Mouse (Mus musculus): Measurements from ENCODE around the gene Atp6v1e2. TPM values are rescaled to one million over a fixed set of nuclear protein-coding genes. Genes with fewer than 3 reads are reported as not detected.
A peak's percentile ranks its signal among the peaks of the same experiment; 100 is the strongest.

Gene Atp6v1e2
- polyA plus RNA-seq, 1 experiment: 0.48 TPM

GRCm38 (mm10) chr17:86919729-86920128 is 28.0 kb downstream of the Atp6v1e2 start:
- H3K27me3 ChIP-seq (ENCODE audit: control insufficient read depth, insufficient read depth, low read length, poor library complexity, severe bottlenecking): no peaks in the 10 kb centered on the region
- no peaks in the 10 kb centered on the region for H3K9me3 ChIP-seq (replicated peaks; ENCODE audit: control insufficient read depth, insufficient read depth, low read length, poor library complexity, severe bottlenecking)
- H3K9ac ChIP-seq (ENCODE audit: low read depth, poor library complexity, severe bottlenecking): no peak overlapping the region
- H3K36me3 ChIP-seq (ENCODE audit: control insufficient read depth, insufficient read depth, low read length, poor library complexity, severe bottlenecking): no peaks in the 10 kb centered on the region
- no peak overlapping the region for H3K27ac ChIP-seq (ENCODE audit: insufficient read depth, low read length)
- no peaks in the 10 kb centered on the region for H3K4me1 ChIP-seq (ENCODE audit: control insufficient read depth, insufficient read depth, low read length)
- no peak overlapping the region for H3K4me3 ChIP-seq (ENCODE audit: low read depth, low read length)
- TF ChIP-seq POLR2A (IDR thresholded peaks at IDR 0.05; ENCODE audit: insufficient read depth, low read length) (no peak), EP300 (IDR thresholded peaks at IDR 0.05; ENCODE audit: insufficient read depth, low read depth, low read length) (no peak), CTCF (IDR thresholded peaks at IDR 0.05; ENCODE audit: low read depth, low read length) (no peak)

- no peak overlapping the region for H3K27ac ChIP-seq (ENCODE audit: insufficient read depth, low read length)
- TF ChIP-seq POLR2A (IDR thresholded peaks at IDR 0.05; ENCODE audit: insufficient read depth, low read length) (no peak), CTCF (IDR thresholded peaks at IDR 0.05; ENCODE audit: low read depth, low read length) (peak; percentile 58)
- no peak overlapping the region for H3K4me3 ChIP-seq (ENCODE audit: low read depth, low read length)
- no peak overlapping the region for H3K9ac ChIP-seq (ENCODE audit: low read depth, poor library complexity, severe bottlenecking)
- H3K36me3 ChIP-seq (ENCODE audit: control insufficient read depth, insufficient read depth, low read length, poor library complexity, severe bottlenecking): no peaks in the 10 kb centered on the region
- H3K27me3 ChIP-seq (ENCODE audit: control insufficient read depth, insufficient read depth, low read length, poor library complexity, severe bottlenecking): no peaks in the 10 kb centered on the region
- no peaks in the 10 kb centered on the region for H3K9me3 ChIP-seq (replicated peaks; ENCODE audit: control insufficient read depth, insufficient read depth, low read length, poor library complexity, severe bottlenecking)
- H3K4me1 ChIP-seq (ENCODE audit: control insufficient read depth, insufficient read depth, low read length): no peaks in the 10 kb centered on the region
Measured at GRCm38 (mm10) chr17:86918786-86919185, 28.9 kb downstream of the Atp6v1e2 start.

GRCm38 (mm10) chr17:86917048-86917447 is 30.6 kb downstream of the Atp6v1e2 start, which contains the start of gene Tmem247:
TSS of gene Tmem247 (plus strand) at chr17:86917348.
- Histone ChIP-seq H3K4me1 (ENCODE audit: control insufficient read depth, insufficient read depth, low read length) (no peaks in the 10 kb centered on the region), H3K4me3 (ENCODE audit: low read depth, low read length) (no peak within 1 kb of the TSS), H3K27ac (ENCODE audit: insufficient read depth, low read length) (no peak within 1 kb of the TSS), H3K36me3 (ENCODE audit: control insufficient read depth, insufficient read depth, low read length, poor library complexity, severe bottlenecking) (no peaks in the 10 kb centered on the region), H3K9ac (ENCODE audit: low read depth, poor library complexity, severe bottlenecking) (no peak within 1 kb of the TSS), H3K9me3 (replicated peaks; ENCODE audit: control insufficient read depth, insufficient read depth, low read length, poor library complexity, severe bottlenecking) (no peaks in the 10 kb centered on the region), H3K27me3 (ENCODE audit: control insufficient read depth, insufficient read depth, low read length, poor library complexity, severe bottlenecking) (no peaks in the 10 kb centered on the region)
- TF ChIP-seq CTCF (IDR thresholded peaks at IDR 0.05; ENCODE audit: low read depth, low read length) (peak; percentile 22), POLR2A (IDR thresholded peaks at IDR 0.05; ENCODE audit: insufficient read depth, low read length) (no peak)

GRCm38 (mm10) chr17:86915540-86915939 is 32.2 kb downstream of the Atp6v1e2 start:
- Histone ChIP-seq H3K27me3 (ENCODE audit: control insufficient read depth, insufficient read depth, low read length, poor library complexity, severe bottlenecking) (no peaks in the 10 kb centered on the region), H3K9me3 (replicated peaks; ENCODE audit: control insufficient read depth, insufficient read depth, low read length, poor library complexity, severe bottlenecking) (no peaks in the 10 kb centered on the region), H3K36me3 (ENCODE audit: control insufficient read depth, insufficient read depth, low read length, poor library complexity, severe bottlenecking) (no peaks in the 10 kb centered on the region), H3K4me1 (ENCODE audit: control insufficient read depth, insufficient read depth, low read length) (no peaks in the 10 kb centered on the region), H3K9ac (ENCODE audit: low read depth, poor library complexity, severe bottlenecking) (no peak overlapping the region), H3K4me3 (ENCODE audit: low read depth, low read length) (no peak overlapping the region), H3K27ac (ENCODE audit: insufficient read depth, low read length) (no peak overlapping the region)
- TF ChIP-seq CTCF (IDR thresholded peaks at IDR 0.05; ENCODE audit: low read depth, low read length) (peak; percentile 78), EP300 (IDR thresholded peaks at IDR 0.05; ENCODE audit: insufficient read depth, low read depth, low read length) (no peak)

GRCm38 (mm10) chr17:86913003-86913607 is 34.6 kb downstream of the Atp6v1e2 start:
- no peak overlapping the region for H3K27ac ChIP-seq (ENCODE audit: insufficient read depth, low read length)
- H3K9me3 ChIP-seq (replicated peaks; ENCODE audit: control insufficient read depth, insufficient read depth, low read length, poor library complexity, severe bottlenecking): no peaks in the 10 kb centered on the region
- no peaks in the 10 kb centered on the region for H3K27me3 ChIP-seq (ENCODE audit: control insufficient read depth, insufficient read depth, low read length, poor library complexity, severe bottlenecking)
- TF ChIP-seq CTCF (IDR thresholded peaks at IDR 0.05; ENCODE audit: low read depth, low read length): no peak
- no peak for TF ChIP-seq EP300 (IDR thresholded peaks at IDR 0.05; ENCODE audit: insufficient read depth, low read depth, low read length)
- TF ChIP-seq POLR2A (IDR thresholded peaks at IDR 0.05; ENCODE audit: insufficient read depth, low read length): no peak
- H3K36me3 ChIP-seq (ENCODE audit: control insufficient read depth, insufficient read depth, low read length, poor library complexity, severe bottlenecking): no peaks in the 10 kb centered on the region
- H3K9ac ChIP-seq (ENCODE audit: low read depth, poor library complexity, severe bottlenecking): no peak overlapping the region
- no peak overlapping the region for H3K4me3 ChIP-seq (ENCODE audit: low read depth, low read length)
- no peaks in the 10 kb centered on the region for H3K4me1 ChIP-seq (ENCODE audit: control insufficient read depth, insufficient read depth, low read length)

- no peaks in the 10 kb centered on the region for H3K4me1 ChIP-seq (ENCODE audit: control insufficient read depth, insufficient read depth, low read length)
- H3K36me3 ChIP-seq (ENCODE audit: control insufficient read depth, insufficient read depth, low read length, poor library complexity, severe bottlenecking): no peaks in the 10 kb centered on the region
- TF ChIP-seq CTCF (IDR thresholded peaks at IDR 0.05; ENCODE audit: low read depth, low read length) (no peak), POLR2A (IDR thresholded peaks at IDR 0.05; ENCODE audit: insufficient read depth, low read length) (no peak), EP300 (IDR thresholded peaks at IDR 0.05; ENCODE audit: insufficient read depth, low read depth, low read length) (no peak)
Measured at GRCm38 (mm10) chr17:86911261-86911660, 36.4 kb downstream of the Atp6v1e2 start.

More at GRCm38 (mm10) chr17:86911261-86911660, 36.4 kb downstream of the Atp6v1e2 start:
- Histone ChIP-seq H3K27me3 (ENCODE audit: control insufficient read depth, insufficient read depth, low read length, poor library complexity, severe bottlenecking) (no peaks in the 10 kb centered on the region), H3K27ac (ENCODE audit: insufficient read depth, low read length) (no peak overlapping the region), H3K4me3 (ENCODE audit: low read depth, low read length) (no peak overlapping the region), H3K9me3 (replicated peaks; ENCODE audit: control insufficient read depth, insufficient read depth, low read length, poor library complexity, severe bottlenecking) (no peaks in the 10 kb centered on the region), H3K9ac (ENCODE audit: low read depth, poor library complexity, severe bottlenecking) (no peak overlapping the region)
